Mouse (Mus musculus): ENCODE measurements around the gene Gm17949. TPM values are rescaled to one million over a fixed set of nuclear protein-coding genes. Genes with fewer than 3 reads are reported as not detected.

Gene Gm17949
- polyA plus RNA-seq, 1 experiment from 2014 or later: 0.38 TPM

DNA sequence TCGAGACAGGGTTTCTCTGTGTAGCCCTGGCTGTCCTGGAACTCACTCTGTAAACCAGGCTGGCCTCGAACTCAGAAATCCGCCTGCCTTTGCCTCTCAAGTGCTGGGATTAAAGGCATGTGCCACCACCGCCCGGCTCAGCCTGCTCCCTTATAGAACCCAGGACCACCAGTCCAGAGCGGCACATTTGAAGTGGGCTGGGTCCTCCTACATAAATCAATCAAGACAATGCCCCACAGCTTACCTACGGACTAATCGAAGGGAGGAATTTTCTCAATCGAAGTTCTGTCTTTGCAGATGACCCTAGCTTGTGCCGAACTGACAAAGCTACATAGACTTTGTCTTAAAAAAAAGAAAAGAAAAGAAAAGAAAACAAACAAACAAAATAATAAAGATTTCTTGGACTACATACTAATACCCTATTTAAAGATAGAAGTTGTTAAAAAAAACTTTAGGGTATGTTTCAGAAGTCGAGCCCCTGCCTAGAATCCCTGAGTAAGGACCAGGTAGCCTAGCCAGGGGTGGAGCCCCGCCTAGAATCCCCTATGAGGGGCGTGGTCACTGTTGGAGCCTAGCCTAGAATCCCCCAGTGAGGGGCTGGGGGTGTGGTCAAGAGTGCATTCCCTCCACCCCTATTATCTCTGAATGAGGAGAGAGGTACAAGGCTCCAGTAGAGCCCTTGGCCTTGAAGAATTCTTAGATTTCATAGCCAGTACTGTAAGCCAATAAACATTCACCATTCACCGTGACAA, 37.1 kb upstream of the Gm17949 start:
- ATAC-seq (replicated peaks; ENCODE audit: low FRiP score, low read depth): no peak
- H3K4me3 ChIP-seq (replicated peaks; ENCODE audit: low read depth, low read length): no peak overlapping the region

DNA sequence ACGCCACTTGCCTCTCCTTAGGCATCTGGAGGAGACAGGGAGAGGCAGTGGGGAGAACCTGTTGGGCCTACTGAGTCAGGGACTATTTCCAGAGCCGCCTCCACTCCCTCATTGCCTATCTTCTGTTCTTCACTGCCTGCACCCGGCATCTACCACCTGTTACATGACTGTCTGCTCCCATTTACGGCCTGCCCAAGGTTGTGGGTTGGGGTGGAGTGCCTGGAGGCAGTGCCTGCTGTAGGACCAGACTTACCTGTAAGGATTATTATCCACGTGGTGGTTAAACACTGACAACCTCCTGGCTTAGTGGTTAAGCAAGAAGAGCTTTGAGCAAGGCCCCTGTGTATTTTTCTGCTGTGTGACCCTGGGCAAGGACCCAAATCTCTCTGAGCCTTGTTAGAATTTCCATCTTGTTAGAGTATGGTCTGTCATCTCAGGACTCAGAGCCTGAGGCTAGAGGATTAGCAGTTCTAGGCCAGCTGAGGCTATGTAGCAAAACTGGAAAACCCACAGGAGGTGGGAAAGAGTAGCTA, 36.5 kb upstream of the Gm17949 start:
- Histone ChIP-seq H3K4me1 (replicated peaks; ENCODE audit: insufficient read depth, low read length) (no peaks in the 10 kb centered on the region), H3K9me3 (replicated peaks; ENCODE audit: low read length) (no peaks in the 10 kb centered on the region), H3K4me2 (ENCODE audit: low read length) (no peak overlapping the region), H3K9ac (ENCODE audit: low read depth, low read length) (no peak overlapping the region), H3K27me3 (ENCODE audit: insufficient read depth, low read length) (no peaks in the 10 kb centered on the region), H3K27ac (no peak overlapping the region), H3K4me3 (replicated peaks; ENCODE audit: low read depth, low read length) (no peak overlapping the region), H3K36me3 (ENCODE audit: insufficient read depth, low read length) (no peaks in the 10 kb centered on the region)
- DNase-seq (ENCODE audit: low spot score): no peak
- no peak for TF ChIP-seq CTCF (IDR thresholded peaks at IDR 0.05; ENCODE audit: low read depth)
- ATAC-seq (replicated peaks; ENCODE audit: low FRiP score, low read depth): no peak
- 74% methylated on average over 5 of the region's 5 CpGs for WGBS

More for the DNA sequence above, 37.1 kb upstream of the Gm17949 start:
- H3K4me1 ChIP-seq (replicated peaks; ENCODE audit: insufficient read depth, low read length): no peaks in the 10 kb centered on the region
- no peak overlapping the region for H3K4me2 ChIP-seq (ENCODE audit: low read length)
- no peak for TF ChIP-seq CTCF (IDR thresholded peaks at IDR 0.05; ENCODE audit: low read depth)
- H3K27me3 ChIP-seq (ENCODE audit: insufficient read depth, low read length): no peaks in the 10 kb centered on the region
- WGBS: 59% methylated on average over 12 of the region's 14 CpGs
- H3K36me3 ChIP-seq (ENCODE audit: insufficient read depth, low read length): no peaks in the 10 kb centered on the region
- H3K9ac ChIP-seq (ENCODE audit: low read depth, low read length): no peak overlapping the region
- DNase-seq (ENCODE audit: low spot score): no peak
- H3K27ac ChIP-seq: no peak overlapping the region
- no peaks in the 10 kb centered on the region for H3K9me3 ChIP-seq (replicated peaks; ENCODE audit: low read length)

DNA sequence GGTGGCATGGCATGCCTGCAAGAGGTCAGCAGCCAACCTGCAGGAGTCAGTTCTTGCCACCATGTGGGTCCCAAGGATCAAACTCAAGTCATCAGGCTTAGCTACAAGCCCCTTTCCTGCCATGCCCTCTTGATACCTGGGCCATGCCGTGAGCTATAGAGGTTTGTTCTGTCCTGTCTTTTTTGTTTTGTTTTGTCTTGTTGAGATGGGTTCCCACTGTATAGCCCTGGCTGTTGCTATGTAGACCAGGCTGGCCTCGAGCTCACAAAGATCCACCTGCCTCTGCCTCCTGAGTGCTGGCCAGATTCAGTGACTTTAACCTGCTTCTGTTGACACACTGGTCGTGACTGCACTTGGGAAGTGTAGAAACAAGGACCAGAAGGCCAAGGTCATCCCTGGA, 35.9 kb upstream of the Gm17949 start:
- H3K9ac ChIP-seq (ENCODE audit: low read depth, low read length): no peak overlapping the region
- H3K9me3 ChIP-seq (replicated peaks; ENCODE audit: low read length): no peaks in the 10 kb centered on the region
- H3K4me1 ChIP-seq (replicated peaks; ENCODE audit: insufficient read depth, low read length): no peaks in the 10 kb centered on the region
- WGBS: 84% methylated on average over 3 of the region's 3 CpGs
- DNase-seq (ENCODE audit: low spot score) (no peak), ATAC-seq (replicated peaks; ENCODE audit: low FRiP score, low read depth) (no peak)
- H3K27me3 ChIP-seq (ENCODE audit: insufficient read depth, low read length): no peaks in the 10 kb centered on the region
- no peak overlapping the region for H3K4me2 ChIP-seq (ENCODE audit: low read length)
- no peak overlapping the region for H3K4me3 ChIP-seq (replicated peaks; ENCODE audit: low read depth, low read length)
- H3K27ac ChIP-seq: no peak overlapping the region
- no peaks in the 10 kb centered on the region for H3K36me3 ChIP-seq (ENCODE audit: insufficient read depth, low read length)
- TF ChIP-seq CTCF (IDR thresholded peaks at IDR 0.05; ENCODE audit: low read depth): no peak

DNA sequence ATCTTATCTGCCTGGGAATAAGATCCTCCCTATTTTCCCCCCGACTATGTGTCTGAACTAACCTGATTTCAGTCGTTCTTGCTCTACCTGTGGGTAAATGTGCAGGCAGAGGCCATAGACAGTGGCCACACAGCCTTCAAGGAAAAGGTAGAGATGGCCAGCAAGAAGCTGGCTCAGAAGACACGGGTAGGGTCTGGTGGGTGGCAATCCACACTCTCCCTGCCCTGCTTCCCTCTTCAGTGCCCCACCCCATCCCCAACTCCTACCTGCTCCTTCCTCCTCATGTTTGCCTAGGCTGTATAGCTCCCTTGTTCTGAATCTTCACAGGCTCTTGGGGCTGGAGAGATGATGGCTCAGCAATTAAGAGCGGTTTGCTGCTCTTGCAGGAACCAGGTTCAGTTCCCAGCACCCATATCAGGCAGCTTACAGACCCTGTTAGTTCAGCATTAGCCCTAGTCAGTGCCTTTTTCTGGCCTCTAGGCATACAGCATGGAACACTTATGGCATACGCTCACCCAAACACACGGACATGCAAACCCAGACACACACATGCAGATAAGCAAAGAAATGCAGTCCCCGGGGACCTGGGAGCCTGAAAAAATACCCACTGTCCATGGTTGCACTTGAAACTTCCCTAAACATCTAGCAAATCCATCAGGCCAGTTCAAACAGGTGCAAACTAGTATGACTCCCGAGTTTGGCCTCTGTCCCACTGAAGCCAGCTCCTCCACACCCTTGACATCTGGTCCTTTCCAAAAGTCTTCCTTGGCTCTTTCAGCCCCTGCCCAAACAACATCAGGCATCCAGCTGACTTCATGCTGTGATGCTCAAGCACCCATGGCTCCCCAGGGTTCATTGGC, 34.5 kb upstream of the Gm17949 start:
- TF ChIP-seq CTCF (IDR thresholded peaks at IDR 0.05; ENCODE audit: low read depth): no peak
- ATAC-seq (replicated peaks; ENCODE audit: low FRiP score, low read depth): no peak

DNA sequence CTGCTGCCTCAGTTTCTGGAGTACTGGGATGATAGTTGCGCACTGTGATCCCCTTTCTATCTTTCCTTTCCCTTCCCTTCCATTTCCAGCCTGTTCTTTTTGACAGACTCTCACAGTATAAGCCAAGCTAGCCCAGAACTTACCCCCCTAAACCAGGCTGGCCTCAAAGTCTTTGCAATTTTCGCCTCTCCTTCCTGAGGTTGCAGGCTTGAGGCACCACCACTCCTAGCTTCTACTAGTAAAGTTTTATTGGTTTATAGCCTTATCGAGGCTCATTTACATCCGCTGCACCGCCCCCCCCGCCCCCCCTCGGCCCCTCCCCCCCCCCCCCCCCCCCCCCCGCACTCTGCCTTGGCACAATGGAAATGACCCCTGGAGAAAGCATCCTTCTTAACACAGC, 31.7 kb upstream of the Gm17949 start:
- Histone ChIP-seq H3K27me3 (ENCODE audit: insufficient read depth, low read length) (no peaks in the 10 kb centered on the region), H3K9me3 (replicated peaks; ENCODE audit: low read length) (no peaks in the 10 kb centered on the region), H3K9ac (ENCODE audit: low read depth, low read length) (no peak overlapping the region), H3K4me2 (ENCODE audit: low read length) (no peak overlapping the region), H3K27ac (no peak overlapping the region), H3K4me1 (replicated peaks; ENCODE audit: insufficient read depth, low read length) (no peaks in the 10 kb centered on the region), H3K36me3 (ENCODE audit: insufficient read depth, low read length) (no peaks in the 10 kb centered on the region), H3K4me3 (replicated peaks; ENCODE audit: low read depth, low read length) (no peak overlapping the region)
- WGBS: 18% methylated on average over 6 of the region's 8 CpGs
- DNase-seq (ENCODE audit: low spot score): no peak
- TF ChIP-seq CTCF (IDR thresholded peaks at IDR 0.05; ENCODE audit: low read depth): no peak
- no peak for ATAC-seq (replicated peaks; ENCODE audit: low FRiP score, low read depth)

More for the DNA sequence above, 34.5 kb upstream of the Gm17949 start:
- no peak overlapping the region for H3K4me2 ChIP-seq (ENCODE audit: low read length)
- no peak overlapping the region for H3K9ac ChIP-seq (ENCODE audit: low read depth, low read length)
- no peak for DNase-seq (ENCODE audit: low spot score)
- H3K4me1 ChIP-seq (replicated peaks; ENCODE audit: insufficient read depth, low read length): no peaks in the 10 kb centered on the region
- 70% methylated on average over 8 of the region's 8 CpGs for WGBS
- H3K27me3 ChIP-seq (ENCODE audit: insufficient read depth, low read length): no peaks in the 10 kb centered on the region
- H3K27ac ChIP-seq: no peak overlapping the region
- H3K4me3 ChIP-seq (replicated peaks; ENCODE audit: low read depth, low read length): no peak overlapping the region
- no peaks in the 10 kb centered on the region for H3K36me3 ChIP-seq (ENCODE audit: insufficient read depth, low read length)
- no peaks in the 10 kb centered on the region for H3K9me3 ChIP-seq (replicated peaks; ENCODE audit: low read length)

DNA sequence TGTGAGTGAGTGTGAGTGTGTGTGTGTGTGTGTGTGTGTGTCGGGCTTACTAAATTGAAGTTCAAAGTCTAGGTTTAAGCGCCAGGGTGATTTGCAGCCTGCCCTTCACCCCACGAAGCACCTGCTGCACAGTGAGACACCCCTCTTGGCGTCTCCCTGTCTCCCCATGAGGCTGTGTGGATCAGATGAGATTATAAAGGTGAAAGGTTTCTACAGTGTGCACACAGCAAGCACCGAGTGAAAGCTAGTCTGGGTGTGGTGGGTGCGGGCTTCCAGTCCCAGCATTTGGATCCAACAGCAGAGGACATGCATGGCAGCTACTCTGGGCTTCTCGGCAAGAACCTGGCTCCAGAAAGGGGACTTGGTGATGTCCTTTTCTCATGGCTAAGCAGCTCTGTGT, 30.2 kb upstream of the Gm17949 start:
- H3K4me2 ChIP-seq (ENCODE audit: low read length): no peak overlapping the region
- WGBS: 63% methylated on average over 7 of the region's 7 CpGs
- ATAC-seq (replicated peaks; ENCODE audit: low FRiP score, low read depth): no peak

More for the DNA sequence above, 30.2 kb upstream of the Gm17949 start:
- no peak overlapping the region for H3K27ac ChIP-seq
- no peak overlapping the region for H3K9ac ChIP-seq (ENCODE audit: low read depth, low read length)
- no peak for DNase-seq (ENCODE audit: low spot score)
- no peaks in the 10 kb centered on the region for H3K27me3 ChIP-seq (ENCODE audit: insufficient read depth, low read length)
- no peak for TF ChIP-seq CTCF (IDR thresholded peaks at IDR 0.05; ENCODE audit: low read depth)
- no peaks in the 10 kb centered on the region for H3K4me1 ChIP-seq (replicated peaks; ENCODE audit: insufficient read depth, low read length)
- H3K9me3 ChIP-seq (replicated peaks; ENCODE audit: low read length): no peaks in the 10 kb centered on the region
- H3K36me3 ChIP-seq (ENCODE audit: insufficient read depth, low read length): no peaks in the 10 kb centered on the region
- H3K4me3 ChIP-seq (replicated peaks; ENCODE audit: low read depth, low read length): no peak overlapping the region
